Mouse (Mus musculus) myocyte (in vitro differentiated cells): ENCODE data around the gene Hoxb2. TPM values are rescaled to one million over a fixed set of nuclear protein-coding genes. Genes with fewer than 3 reads are reported as not detected.

Source experiments
- H3K27me3 ChIP-seq: one replicate; pipeline ENCODE4 v1.6.1; 2011; ENCODE audit not compliant: control insufficient read depth, insufficient read depth, insufficient read length
- H3K36me3 ChIP-seq: one replicate; pipeline ENCODE4 v1.6.1; 2011; ENCODE audit not compliant: control insufficient read depth, insufficient read depth
- H3K4me2 ChIP-seq: one replicate; pipeline ENCODE4 v1.6.1; 2011; ENCODE audit warnings: low read depth, control low read depth
- H3K4me3 ChIP-seq: one replicate; pipeline ENCODE4 v1.5.1; 2011; ENCODE audit warnings: mild to moderate bottlenecking, control low read depth, moderate library complexity
- H3K79me2 ChIP-seq: one replicate; pipeline ENCODE4 v1.6.1; 2011; ENCODE audit not compliant: control insufficient read depth, insufficient read depth
- H3ac ChIP-seq: one replicate; pipeline ENCODE4 v1.6.1; 2011; ENCODE audit not compliant: control insufficient read depth, insufficient read length
- CEBPB ChIP-seq: IDR thresholded peaks from 2 replicates; pipeline ENCODE4 v1.6.1; 2011; ENCODE audit warnings: mild to moderate bottlenecking, moderate library complexity; ENCODE audit not compliant: poor library complexity, insufficient read depth, severe bottlenecking
- E2F4 ChIP-seq: IDR thresholded peaks from one replicate; pipeline ENCODE4 v1.6.1; 2011; ENCODE audit warnings: mild to moderate bottlenecking, control low read depth, moderate library complexity; ENCODE audit not compliant: insufficient read depth
- MAX ChIP-seq: IDR thresholded peaks from one replicate; pipeline ENCODE4 v1.6.1; 2011; ENCODE audit warnings: low read depth, mild to moderate bottlenecking, control low read depth
- MYOD1 ChIP-seq, 3 experiments: IDR thresholded peaks; one replicate each; pipeline ENCODE4 v1.6.1; 2011; ENCODE audit warnings: control low read depth in 2 of 3, low read depth in 2 of 3, mild to moderate bottlenecking in 2 of 3, moderate library complexity in 1 of 3; ENCODE audit not compliant: insufficient read length in 2 of 3, control insufficient read depth in 1 of 3
- MYOG ChIP-seq, 3 experiments: IDR thresholded peaks; one replicate each; pipeline ENCODE4 v1.6.1; 2011; ENCODE audit warnings: control low read depth in 2 of 3, low read depth in 2 of 3, mild to moderate bottlenecking in 2 of 3; ENCODE audit not compliant: insufficient read length in 2 of 3, control insufficient read depth in 1 of 3, insufficient read depth in 1 of 3
- POLR2A ChIP-seq: IDR thresholded peaks from one replicate; pipeline ENCODE4 v1.6.1; 2011; ENCODE audit warnings: low read depth, mild to moderate bottlenecking, control low read depth, moderate library complexity; ENCODE audit not compliant: insufficient read length
- POLR2AphosphoS2 ChIP-seq: IDR thresholded peaks from one replicate; pipeline ENCODE4 v1.6.1; 2011; ENCODE audit warnings: low read depth, control low read depth; ENCODE audit not compliant: insufficient read length
- REST ChIP-seq: IDR thresholded peaks from one replicate; pipeline ENCODE4 v1.6.1; 2011; ENCODE audit warnings: mild to moderate bottlenecking, control low read depth, moderate library complexity; ENCODE audit not compliant: insufficient read depth, insufficient read length
- SRF ChIP-seq: IDR thresholded peaks from one replicate; pipeline ENCODE4 v1.6.1; 2011; ENCODE audit warnings: low read depth; ENCODE audit not compliant: control insufficient read depth, insufficient read length
- TCF12 ChIP-seq: IDR thresholded peaks from one replicate; pipeline ENCODE4 v1.6.1; 2011; ENCODE audit warnings: mild to moderate bottlenecking, control low read depth; ENCODE audit not compliant: poor library complexity, insufficient read depth, severe bottlenecking
- TCF3 ChIP-seq: IDR thresholded peaks from one replicate; pipeline ENCODE4 v1.6.1; 2011; ENCODE audit warnings: low read depth, control low read depth; ENCODE audit not compliant: insufficient read length
- polyA plus RNA-seq: library from polyadenylated mRNA; unstranded; fragments of >200 nt; fragmentation: generic; extraction: Trizol; gene quantifications from one replicate; pipeline ENCODE4 v1.2.1, GENCODE M21; 2012; ENCODE audit warnings: missing spikeins

Gene Hoxb2
- polyA plus RNA-seq, 1 experiment: not detected

DNA sequence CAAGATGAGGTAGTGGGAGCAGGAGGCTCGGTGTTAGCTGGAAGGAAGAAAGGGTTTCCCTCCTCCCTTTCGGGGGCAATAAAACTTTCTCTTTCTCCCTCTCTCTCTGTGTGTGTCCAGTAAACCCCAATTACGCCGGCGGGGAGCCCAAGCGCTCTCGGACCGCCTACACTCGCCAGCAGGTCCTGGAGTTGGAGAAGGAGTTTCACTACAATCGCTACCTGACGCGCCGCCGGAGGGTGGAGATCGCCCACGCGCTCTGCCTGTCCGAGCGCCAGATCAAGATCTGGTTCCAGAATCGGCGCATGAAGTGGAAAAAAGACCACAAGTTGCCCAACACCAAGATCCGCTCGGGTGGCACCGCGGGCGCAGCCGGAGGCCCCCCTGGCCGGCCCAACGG, 30.4 kb upstream of the Hoxb2 start:
- TF ChIP-seq E2F4 (no peak), MYOG (IDR thresholded peaks at IDR 0.05; ENCODE audit: control insufficient read depth in 1 of 3, insufficient read depth in 1 of 3, insufficient read length in 2 of 3, low read depth in 2 of 3) (no peak), MAX (no peak), CEBPB (no peak), POLR2AphosphoS2 (no peak), TCF3 (no peak), REST (no peak), TCF12 (no peak), MYOD1 (IDR thresholded peaks at IDR 0.05; ENCODE audit: control insufficient read depth in 1 of 3, insufficient read length in 2 of 3, low read depth in 2 of 3) (no peak)
- Histone ChIP-seq H3ac (no peak overlapping the region), H3K27me3 (peaks cover 83% of the 10 kb centered on the region), H3K4me3 (no peak overlapping the region), H3K4me2 (peak overlapping the region; percentile 58), H3K36me3 (no peaks in the 10 kb centered on the region), H3K79me2 (no peaks in the 10 kb centered on the region)

DNA sequence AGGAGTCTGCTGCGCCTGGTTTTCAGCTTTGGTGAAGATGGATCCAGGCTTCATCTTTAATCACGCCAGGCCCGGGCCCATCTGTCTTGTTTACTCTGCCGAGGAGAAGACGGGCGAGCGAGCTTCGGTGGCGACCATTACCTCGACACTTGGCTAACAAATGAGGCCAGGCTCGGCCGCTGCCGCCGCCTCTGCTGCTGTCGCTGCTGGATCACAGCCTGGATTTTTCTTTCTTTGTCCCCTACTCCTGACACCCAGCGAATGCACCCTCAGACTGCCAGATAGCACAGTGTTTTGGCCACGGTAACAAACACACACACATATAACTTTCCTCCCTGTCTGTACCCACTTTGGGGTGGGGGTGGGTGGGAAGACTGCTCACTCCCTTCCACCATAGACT, 29.6 kb upstream of the Hoxb2 start:
- Histone ChIP-seq H3K27me3 (peaks cover 83% of the 10 kb centered on the region), H3K36me3 (no peaks in the 10 kb centered on the region), H3K4me2 (no peak overlapping the region), H3ac (no peak overlapping the region), H3K4me3 (no peak overlapping the region), H3K79me2 (no peaks in the 10 kb centered on the region)
- TF ChIP-seq TCF12: no peak
- TF ChIP-seq POLR2A: no peak
- TF ChIP-seq TCF3: no peak
- TF ChIP-seq MAX: no peak
- TF ChIP-seq REST: no peak

GRCm38 (mm10) chr11:96321846-96322245, 28.5 kb upstream of the Hoxb2 start:
- H3K4me2 ChIP-seq: no peak overlapping the region
- no peaks in the 10 kb centered on the region for H3K36me3 ChIP-seq
- no peak for TF ChIP-seq TCF3
- no peak for TF ChIP-seq SRF
- no peak for TF ChIP-seq MAX
- no peak for TF ChIP-seq MYOD1 (IDR thresholded peaks at IDR 0.05; ENCODE audit: control insufficient read depth in 1 of 3, insufficient read length in 2 of 3, low read depth in 2 of 3)
- H3ac ChIP-seq: no peak overlapping the region
- no peak overlapping the region for H3K4me3 ChIP-seq
- H3K79me2 ChIP-seq: no peaks in the 10 kb centered on the region
- peaks cover 84% of the 10 kb centered on the region for H3K27me3 ChIP-seq

GRCm38 (mm10) chr11:96322738-96323137, 27.6 kb upstream of the Hoxb2 start:
- TF ChIP-seq TCF12: no peak
- TF ChIP-seq MYOG (IDR thresholded peaks at IDR 0.05; ENCODE audit: control insufficient read depth in 1 of 3, insufficient read depth in 1 of 3, insufficient read length in 2 of 3, low read depth in 2 of 3): no peak
- TF ChIP-seq MYOD1 (IDR thresholded peaks at IDR 0.05; ENCODE audit: control insufficient read depth in 1 of 3, insufficient read length in 2 of 3, low read depth in 2 of 3): no peak
- TF ChIP-seq POLR2AphosphoS2: no peak
- TF ChIP-seq TCF3: no peak
- no peak for TF ChIP-seq E2F4
- TF ChIP-seq CEBPB: no peak
- TF ChIP-seq MAX: no peak
- no peaks in the 10 kb centered on the region for H3K79me2 ChIP-seq
- H3ac ChIP-seq: no peak overlapping the region
- H3K4me2 ChIP-seq: no peak overlapping the region
- H3K4me3 ChIP-seq: no peak overlapping the region
- no peaks in the 10 kb centered on the region for H3K36me3 ChIP-seq
- peaks cover 89% of the 10 kb centered on the region for H3K27me3 ChIP-seq

- Histone ChIP-seq H3K27me3 (peaks cover 89% of the 10 kb centered on the region), H3ac (no peak within 1 kb of the TSS), H3K36me3 (no peaks in the 10 kb centered on the region), H3K79me2 (no peaks in the 10 kb centered on the region), H3K4me3 (no peak within 1 kb of the TSS), H3K4me2 (no peak within 1 kb of the TSS)
- TF ChIP-seq MYOG (IDR thresholded peaks at IDR 0.05; ENCODE audit: control insufficient read depth in 1 of 3, insufficient read depth in 1 of 3, insufficient read length in 2 of 3, low read depth in 2 of 3) (no peak), POLR2AphosphoS2 (no peak), TCF3 (no peak), CEBPB (no peak), POLR2A (no peak), REST (no peak), MAX (no peak), SRF (no peak)
Measured at GRCm38 (mm10) chr11:96323154-96323553, 27.2 kb upstream of the Hoxb2 start, which contains the start of gene Hoxb3. Hoxb3 (plus strand) TSS chr11:96323326.

GRCm38 (mm10) chr11:96324125-96324524, 26.2 kb upstream of the Hoxb2 start:
- Histone ChIP-seq H3K4me2 (no peak overlapping the region), H3K4me3 (no peak overlapping the region), H3ac (no peak overlapping the region)

More at GRCm38 (mm10) chr11:96324125-96324524, 26.2 kb upstream of the Hoxb2 start:
- no peaks in the 10 kb centered on the region for H3K79me2 ChIP-seq
- no peaks in the 10 kb centered on the region for H3K36me3 ChIP-seq
- peaks cover 91% of the 10 kb centered on the region for H3K27me3 ChIP-seq
- TF ChIP-seq E2F4: no peak
